Mouse (Mus musculus) limb, embryonic 15.5 days (tissue): Measurements from ENCODE around the gene Suox. TPM values are rescaled to one million over a fixed set of nuclear protein-coding genes. Genes with fewer than 3 reads are reported as not detected.

Experiments used
- ATAC-seq: fragments of 200-750 bp; cut with Nextera tagmentation; 2 replicates; pipeline ENCODE4 v1.8.0; 2017; ENCODE audit warnings: low read depth, moderate TSS enrichment; ENCODE audit not compliant: insufficient number of reproducible peaks, low FRiP score, low TSS enrichment
- H3K27ac ChIP-seq: fragments of 300-500 bp; sonication (generic); 2 replicates; pipeline ENCODE4 v1.5.1; 2015; ENCODE audit warnings: moderate library complexity, mild to moderate bottlenecking, inconsistent platforms
- H3K27me3 ChIP-seq: fragments of 300-500 bp; sonication (generic); 2 replicates; pipeline ENCODE4 v1.6.1; 2015; ENCODE audit warnings: inconsistent platforms
- H3K36me3 ChIP-seq: fragments of 300-500 bp; sonication (generic); 2 replicates; pipeline ENCODE4 v1.6.1; 2015; ENCODE audit warnings: inconsistent platforms
- H3K4me1 ChIP-seq: fragments of 300-500 bp; sonication (generic); 2 replicates; pipeline ENCODE4 v1.6.1; 2015; ENCODE audit warnings: inconsistent platforms
- H3K4me2 ChIP-seq: fragments of 300-500 bp; sonication (generic); 2 replicates; pipeline ENCODE4 v1.6.1; 2015; ENCODE audit warnings: mild to moderate bottlenecking, inconsistent platforms
- H3K4me3 ChIP-seq: fragments of 300-500 bp; sonication (generic); 2 replicates; pipeline ENCODE4 v1.5.1; 2015; ENCODE audit warnings: mild to moderate bottlenecking, inconsistent platforms
- H3K9ac ChIP-seq: fragments of 300-500 bp; sonication (generic); 2 replicates; pipeline ENCODE4 v1.6.1; 2015; ENCODE audit warnings: inconsistent platforms
- H3K9me3 ChIP-seq: fragments of 300-500 bp; sonication (generic); 2 replicates; pipeline ENCODE4 v1.6.1; 2016; ENCODE audit warnings: inconsistent platforms
- WGBS: fragments of 180-500 bp; shearing (Covaris S2); methylation state at CpG from one replicate; pipeline ENCODE4 v1.1.7; 2015; 5-methylcytosine and 5-hydroxymethylcytosine counted together
- polyA plus RNA-seq: library from polyadenylated mRNA; unstranded; fragments of >200 nt; fragmentation: Nextera tagmentation; extraction: Ambion mirVana; gene quantifications from 2 replicates; pipeline ENCODE4 v1.2.1, GENCODE M21; 2015

Suox gene
- polyA plus RNA-seq, 1 experiment from 2014 or later = 22.1 TPM

DNA sequence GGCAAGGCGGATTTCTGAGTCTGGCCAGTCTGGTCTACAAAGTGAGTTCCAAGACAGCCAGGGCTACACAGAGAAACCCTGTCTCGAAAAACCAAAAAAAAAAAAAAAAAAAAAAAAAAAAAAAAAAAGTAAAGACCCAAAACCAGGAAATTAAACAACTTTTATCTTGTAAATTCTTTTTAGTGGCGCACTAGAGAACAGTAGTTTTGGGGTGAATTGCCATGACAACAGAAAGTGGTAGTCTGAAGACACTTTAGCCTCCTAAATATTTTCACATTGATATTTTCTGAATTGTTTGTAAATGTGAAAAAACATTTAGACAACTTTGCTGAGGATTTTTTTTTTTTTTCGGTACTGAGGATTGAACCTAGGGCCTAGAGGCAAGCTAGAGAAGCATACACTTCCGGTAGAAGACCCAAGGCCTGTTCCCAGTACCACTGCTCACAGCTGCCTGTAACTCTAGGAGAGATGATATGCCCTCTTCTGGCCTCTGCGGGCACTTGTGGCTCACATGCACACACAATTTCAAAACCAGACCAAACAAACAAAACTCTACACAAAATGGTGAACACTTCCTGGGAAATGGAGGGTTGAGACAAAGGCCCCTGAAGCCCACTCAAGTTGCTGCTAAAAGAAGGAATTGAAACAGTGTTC lies 23.3 kb upstream of the Suox start:
- 80% methylated on average over 6 of the region's 6 CpGs for WGBS
- peak overlapping the region; percentile 89; the same call in 1 of the 2 replicates for H3K4me3 ChIP-seq
- peaks cover 44% of the 10 kb centered on the region for H3K36me3 ChIP-seq
- ATAC-seq = no peak
- H3K4me1 ChIP-seq = peaks cover 4% of the 10 kb centered on the region; the same call in 1 of the 2 replicates
- H3K27me3 ChIP-seq = no peaks in the 10 kb centered on the region
- no peak overlapping the region for H3K9ac ChIP-seq
- H3K9me3 ChIP-seq = no peaks in the 10 kb centered on the region
- peak overlapping the region; percentile 85 for H3K27ac ChIP-seq
- H3K4me2 ChIP-seq = peak overlapping the region; percentile 53; the same call in 1 of the 2 replicates

GRCm38 (mm10) chr10:128695992-128696807 lies 22.3 kb upstream of the Suox start, which contains the start of gene Rab5b:
Rab5b (minus strand) TSS chr10:128696264.
- Histone ChIP-seq H3K27ac (peak within 1 kb of the TSS; percentile 98), H3K27me3 (no peaks in the 10 kb centered on the region), H3K4me1 (peaks cover 4% of the 10 kb centered on the region; the same call in 1 of the 2 replicates), H3K9me3 (no peaks in the 10 kb centered on the region), H3K36me3 (peaks cover 34% of the 10 kb centered on the region), H3K4me3 (peak within 1 kb of the TSS; percentile 89), H3K4me2 (peak within 1 kb of the TSS; percentile 61), H3K9ac (peak within 1 kb of the TSS; percentile 96)
- peak; percentile 98 for ATAC-seq
- 2% methylated on average over 40 of the region's 40 CpGs for WGBS

DNA sequence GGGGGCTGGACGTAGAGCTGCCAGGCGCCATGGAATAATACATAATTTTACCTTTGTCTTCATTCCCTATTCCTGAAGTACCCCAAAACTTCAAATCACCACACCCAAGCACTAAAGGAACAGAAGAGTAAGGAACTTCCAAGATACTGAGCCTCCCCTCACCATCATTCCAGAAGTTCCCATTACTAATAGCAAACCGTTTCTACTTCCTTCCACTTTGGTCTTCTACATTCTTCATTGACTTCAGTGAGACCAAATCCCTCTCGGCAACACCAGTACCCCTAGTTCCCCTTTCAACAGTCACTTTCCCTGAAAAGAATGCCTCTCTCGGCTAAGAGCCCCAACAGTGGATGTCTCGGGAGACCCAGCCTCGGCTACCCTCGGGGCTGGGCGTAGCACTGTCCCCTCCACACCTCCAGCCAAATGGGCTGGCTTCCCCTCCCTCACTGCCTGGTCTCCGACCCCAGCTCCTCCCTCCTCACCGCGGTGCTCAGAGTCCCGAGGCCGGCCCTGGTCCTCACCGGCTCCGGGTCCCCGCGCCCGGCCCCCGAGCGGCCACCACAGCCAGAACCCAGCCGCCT lies 21.6 kb upstream of the Suox start:
- under 1% methylated on average over 22 of the region's 22 CpGs for WGBS

GRCm38 (mm10) chr10:128674469-128675008 lies 666 bp upstream of the Suox start:
- no peaks in the 10 kb centered on the region for H3K27me3 ChIP-seq
- WGBS = 2% methylated on average over 9 of the region's 9 CpGs
- H3K9ac ChIP-seq = peak overlapping the region; percentile 52
- peaks cover 11% of the 10 kb centered on the region for H3K4me1 ChIP-seq
- no peak for ATAC-seq
- peak overlapping the region; percentile 87 for H3K4me2 ChIP-seq
- H3K36me3 ChIP-seq = peaks cover 15% of the 10 kb centered on the region
- peak overlapping the region; percentile 77 for H3K4me3 ChIP-seq
- H3K27ac ChIP-seq = peak overlapping the region; percentile 67
- no peaks in the 10 kb centered on the region for H3K9me3 ChIP-seq

More for the DNA sequence above, 21.6 kb upstream of the Suox start:
- Histone ChIP-seq H3K4me3 (peak overlapping the region; percentile 89), H3K27ac (peak overlapping the region; percentile 98), H3K9me3 (no peaks in the 10 kb centered on the region), H3K4me1 (peaks cover 4% of the 10 kb centered on the region; the same call in 1 of the 2 replicates), H3K4me2 (peak overlapping the region; percentile 61), H3K36me3 (peaks cover 27% of the 10 kb centered on the region), H3K9ac (peak overlapping the region; percentile 96), H3K27me3 (no peaks in the 10 kb centered on the region)
- peak; percentile 37; the same call in 1 of the 2 replicates for ATAC-seq

DNA sequence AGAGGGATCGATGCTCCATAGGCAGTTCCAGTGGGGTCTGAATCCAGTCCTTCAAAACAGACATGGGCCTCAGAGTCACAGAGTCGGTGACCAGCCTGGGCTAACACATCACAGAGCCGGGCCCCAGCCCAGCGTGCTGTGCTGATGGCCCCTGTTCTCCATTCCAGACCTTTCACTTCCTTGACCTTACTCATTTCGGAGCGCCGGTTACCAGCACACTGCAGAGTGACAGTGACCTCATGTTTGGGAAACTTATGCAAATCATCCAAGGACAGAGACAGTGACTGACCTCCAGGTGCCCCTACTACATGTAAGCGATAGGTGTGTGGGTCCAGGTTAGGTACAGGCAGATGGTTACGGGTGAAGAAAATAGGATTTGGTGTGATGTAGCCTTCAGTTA lies 2.7 kb downstream of the Suox start:
- no peak for ATAC-seq
- Histone ChIP-seq H3K4me1 (peaks cover 23% of the 10 kb centered on the region), H3K9ac (0 out of 2 replicates have a peak overlapping the region, but pooled peaks have one; percentile 10), H3K4me2 (no peak overlapping the region), H3K9me3 (no peaks in the 10 kb centered on the region), H3K27ac (no peak overlapping the region), H3K4me3 (no peak overlapping the region), H3K36me3 (peaks cover 14% of the 10 kb centered on the region; the same call in 1 of the 2 replicates), H3K27me3 (no peaks in the 10 kb centered on the region)
- 91% methylated on average over 9 of the region's 9 CpGs for WGBS

DNA sequence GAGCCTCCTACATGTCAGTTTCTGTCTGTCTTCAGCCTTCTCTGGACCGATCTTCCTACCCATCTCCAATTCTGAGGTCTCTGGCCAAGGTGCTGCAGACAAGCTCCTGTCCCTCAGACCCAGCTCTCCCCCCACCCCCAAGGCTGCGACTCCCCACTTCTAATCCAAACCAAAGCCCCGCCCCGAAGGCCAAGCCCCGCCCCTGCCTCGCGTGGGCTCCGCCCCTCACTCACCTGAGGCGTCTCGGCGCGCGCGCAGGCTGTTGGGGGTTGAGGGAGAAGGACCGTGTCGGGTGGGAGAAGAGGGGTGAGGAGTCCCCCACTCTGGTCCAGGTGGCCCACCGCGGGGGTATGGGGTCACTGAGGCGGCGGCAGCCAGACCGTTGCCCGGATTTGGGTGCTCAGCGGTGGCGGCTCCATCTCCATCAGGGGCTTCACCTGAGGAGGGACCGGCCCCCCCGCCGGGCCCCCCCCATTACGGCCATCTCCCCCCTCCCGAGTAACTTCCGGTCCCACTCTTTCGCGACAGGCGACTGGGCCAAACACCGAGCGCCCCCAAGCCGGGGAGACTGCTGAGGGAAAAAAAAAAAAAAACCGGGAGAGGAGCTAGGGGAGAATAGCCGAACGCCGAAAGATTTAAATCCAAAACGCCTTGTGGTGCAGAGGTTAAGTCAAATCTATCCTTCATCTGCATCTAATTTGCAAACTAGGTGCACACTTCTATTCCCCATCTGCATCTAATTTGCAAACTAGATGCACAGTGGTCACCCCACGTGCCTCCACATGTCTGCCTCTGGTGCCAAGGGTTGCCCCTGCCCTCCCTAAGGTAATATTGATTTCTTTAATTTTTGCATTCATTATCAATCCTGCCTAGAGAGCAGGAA lies 4.8 kb downstream of the Suox start:
- peak; percentile 25; the same call in 1 of the 2 replicates for ATAC-seq
- H3K9me3 ChIP-seq = no peaks in the 10 kb centered on the region
- WGBS = under 1% methylated on average over 42 of the region's 42 CpGs

DNA sequence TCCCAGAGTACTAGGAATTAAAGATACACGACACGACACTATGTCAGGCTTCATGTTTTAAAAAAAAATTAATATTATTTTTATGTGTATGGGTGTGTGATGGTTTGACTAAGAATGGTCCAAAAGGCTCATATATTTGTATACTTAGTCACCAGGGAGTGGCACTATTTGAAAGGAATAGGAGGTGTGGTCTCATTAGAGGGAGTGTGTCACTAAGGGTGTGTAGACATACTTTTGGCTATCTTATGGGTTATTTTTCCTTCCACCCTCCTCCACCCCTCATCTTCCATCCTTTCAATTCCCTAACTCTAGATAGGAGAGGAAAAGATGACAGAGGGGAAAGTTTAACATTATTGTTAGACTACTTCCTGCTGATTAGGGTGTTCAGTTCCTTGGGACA lies 8.1 kb downstream of the Suox start:
- H3K4me1 ChIP-seq = peaks cover 13% of the 10 kb centered on the region; the same call in 1 of the 2 replicates
- ATAC-seq = no peak
- H3K27me3 ChIP-seq = no peaks in the 10 kb centered on the region
- H3K9me3 ChIP-seq = no peaks in the 10 kb centered on the region
- 0 out of 2 replicates have a peak, but pooled peaks cover 3% of the 10 kb centered on the region for H3K36me3 ChIP-seq
- 95% methylated on average over 2 of the region's 2 CpGs for WGBS
- no peak overlapping the region for H3K4me3 ChIP-seq
- H3K9ac ChIP-seq = no peak overlapping the region
- H3K27ac ChIP-seq = no peak overlapping the region
- no peak overlapping the region for H3K4me2 ChIP-seq

More for the DNA sequence above, 4.8 kb downstream of the Suox start:
- H3K27ac ChIP-seq = peak overlapping the region; percentile 86
- no peaks in the 10 kb centered on the region for H3K27me3 ChIP-seq
- peak overlapping the region; percentile 84 for H3K4me2 ChIP-seq
- peaks cover 14% of the 10 kb centered on the region; the same call in 1 of the 2 replicates for H3K36me3 ChIP-seq
- peaks cover 19% of the 10 kb centered on the region for H3K4me1 ChIP-seq
- peak overlapping the region; percentile 72 for H3K9ac ChIP-seq
- H3K4me3 ChIP-seq = peak overlapping the region; percentile 73

- no peak overlapping the region for H3K9ac ChIP-seq
- no peak overlapping the region for H3K4me3 ChIP-seq
- H3K4me1 ChIP-seq = peaks cover 13% of the 10 kb centered on the region; the same call in 1 of the 2 replicates
- H3K36me3 ChIP-seq = no peaks in the 10 kb centered on the region
- no peak overlapping the region for H3K27ac ChIP-seq
- H3K4me2 ChIP-seq = no peak overlapping the region
- H3K9me3 ChIP-seq = no peaks in the 10 kb centered on the region
- 83% methylated on average over 3 of the region's 3 CpGs for WGBS
- H3K27me3 ChIP-seq = no peaks in the 10 kb centered on the region
- ATAC-seq = no peak
Observed at GRCm38 (mm10) chr10:128665307-128665706, 8.6 kb downstream of the Suox start.

DNA sequence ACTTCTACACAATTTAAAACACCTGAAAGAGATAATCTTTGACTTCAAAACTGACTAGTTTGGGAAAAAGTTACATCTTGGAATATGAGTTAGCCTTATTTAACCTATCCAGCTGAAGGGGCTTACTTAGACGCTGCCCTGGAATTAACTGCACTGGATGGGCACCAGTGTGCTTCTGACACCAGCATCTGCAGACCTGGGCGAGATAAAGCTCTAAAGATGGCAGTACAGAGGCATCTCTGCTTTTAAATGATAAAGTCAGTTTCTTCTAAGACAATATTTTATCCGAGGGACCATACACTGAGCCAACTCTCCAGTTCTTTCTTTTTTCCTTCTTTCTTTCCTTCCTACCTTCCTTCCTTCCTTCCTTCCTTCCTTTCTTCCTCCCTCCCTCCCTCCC lies 9.1 kb downstream of the Suox start:
- Histone ChIP-seq H3K36me3 (no peaks in the 10 kb centered on the region), H3K27me3 (no peaks in the 10 kb centered on the region), H3K4me3 (no peak overlapping the region), H3K4me2 (no peak overlapping the region), H3K9ac (no peak overlapping the region), H3K27ac (no peak overlapping the region), H3K4me1 (peaks cover 13% of the 10 kb centered on the region; the same call in 1 of the 2 replicates), H3K9me3 (no peaks in the 10 kb centered on the region)
- 60% methylated on average over 3 of the region's 3 CpGs for WGBS
- no peak for ATAC-seq

- Histone ChIP-seq H3K4me1 (0 out of 2 replicates have a peak, but pooled peaks cover 4% of the 10 kb centered on the region), H3K27me3 (no peaks in the 10 kb centered on the region), H3K4me2 (no peak overlapping the region), H3K4me3 (no peak overlapping the region), H3K9ac (no peak overlapping the region), H3K27ac (no peak overlapping the region), H3K36me3 (no peaks in the 10 kb centered on the region), H3K9me3 (no peaks in the 10 kb centered on the region)
- ATAC-seq = no peak
- WGBS = 65% methylated on average over 5 of the region's 5 CpGs
Observed at GRCm38 (mm10) chr10:128663441-128664220, 10.2 kb downstream of the Suox start.
